22 mouse cellular contexts compared by ENCODE assay signal in the genomic region with DNA sequence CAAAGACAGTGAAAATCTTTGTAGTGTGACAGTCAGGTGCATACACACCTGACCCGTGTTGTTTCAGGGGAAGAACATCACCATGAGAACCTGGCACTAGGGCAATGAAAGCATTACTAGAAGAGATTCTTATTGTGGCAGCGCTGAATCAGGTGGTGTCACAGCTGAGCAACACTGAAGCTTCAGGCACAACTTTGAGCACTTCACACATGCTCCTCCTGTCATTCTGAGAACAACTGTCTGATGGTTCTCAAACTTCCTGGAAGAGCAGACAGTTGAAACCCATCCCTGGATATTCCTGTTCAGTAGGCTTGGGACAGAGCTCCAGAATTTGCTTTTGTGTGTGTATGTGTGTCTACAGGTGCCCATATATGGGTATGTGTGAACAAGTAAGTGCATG. TPM values are rescaled to one million over a fixed set of nuclear protein-coding genes. Genes with fewer than 3 reads are reported as not detected.
DNase-seq lines count a peak whose midpoint lies in the region; ATAC-seq and TF ChIP-seq lines count a peak whose summit lies in the region.
"Had no signal": no experiment of that assay in that cellular context is flagged by ENCODE, and none has a peak within 500 bp of the region (broad histone marks: within the 10 kb centered on the region; RNA-seq: fewer than 3 reads in every experiment).

No protein-coding gene starts in this region.

- H3K27me3 ChIP-seq in heart, embryonic 10.5 days (ENCODE audit: insufficient read depth, poor library complexity, severe bottlenecking): no peaks in the 10 kb centered on the region
- no peaks in the 10 kb centered on the region for H3K27me3 ChIP-seq in myocyte (ENCODE audit: control insufficient read depth, insufficient read depth, insufficient read length)
- H3K27me3 ChIP-seq: CH12.LX, Patski had no signal

- no peak overlapping the region for H3K4me3 ChIP-seq in heart, embryonic 10.5 days
- no peak overlapping the region for H3K4me3 ChIP-seq in myocyte

- peaks cover 12% of the 10 kb centered on the region; the same call in 1 of the 2 replicates for H3K4me1 ChIP-seq in heart, embryonic 10.5 days

- no peak overlapping the region for H3ac ChIP-seq in myocyte (ENCODE audit: control insufficient read depth, insufficient read length)

- no peak overlapping the region for H3K27ac ChIP-seq in heart, embryonic 10.5 days

- no peaks in the 10 kb centered on the region for H3K9me3 ChIP-seq in heart, embryonic 10.5 days
- H3K9me3 ChIP-seq: G1E had no signal

- H3K4me2 ChIP-seq in myocyte (ENCODE audit: low read depth): no peak overlapping the region

- DNase-seq in heart, adult 11 months: peak; percentile 82
- DNase-seq in heart, adult 9 months (ENCODE audit: low spot score in 2 of 2): no peak
- DNase-seq in heart, embryonic 10.5 days (ENCODE audit: low spot score): peak; percentile 39
- no peak for DNase-seq in heart, postnatal 25 days (ENCODE audit: low spot score)
- peak; percentile 14 for DNase-seq in fat pad, adult 2 months (ENCODE audit: extremely low read depth, low read depth, low spot score)
- no peak for DNase-seq in liver
- DNase-seq: adrenal gland, adult 2 months; adrenal gland, adult 8-10 months; adrenal gland, postnatal 10 days; adrenal gland, postnatal 14 days; adrenal gland, postnatal 25 days; adrenal gland, postnatal 36 days; B cell, adult 2 months; cerebellum, adult 11 months; cerebellum, adult 11-12 months had no signal

- intact Hi-C loops in heart, postnatal 25 days (cut with DNase I): no loop called here

- no peaks in the 10 kb centered on the region for H3K36me3 ChIP-seq in heart, embryonic 10.5 days
- no peaks in the 10 kb centered on the region for H3K36me3 ChIP-seq in myocyte (ENCODE audit: control insufficient read depth, insufficient read depth)
- H3K36me3 ChIP-seq: G1E had no signal

- no peak for ATAC-seq in monocyte, adult 5-6 weeks (replicated peaks; ENCODE audit: insufficient number of reproducible peaks, low FRiP score, low TSS enrichment, poor library complexity, severe bottlenecking)
- ATAC-seq: activated CD4-positive, CD25-positive, alpha-beta regulatory T cell, adult 4 months; CD4-positive, CD25-positive, alpha-beta regulatory T cell, adult 4 months; Patski had no signal

- no peak for TF ChIP-seq POLR2A in myocyte (IDR thresholded peaks at IDR 0.05; ENCODE audit: insufficient read length, low read depth)

- WGBS in heart, embryonic 10.5 days: 82% methylated on average over 2 of the region's 2 CpGs

- H3K79me2 ChIP-seq in myocyte (ENCODE audit: control insufficient read depth, insufficient read depth): no peaks in the 10 kb centered on the region

TF ChIP-seq in myocyte, 11 proteins besides CTCF, POLR2A, EP300 and RAD21:
- TF ChIP-seq MYOG (IDR thresholded peaks at IDR 0.05; ENCODE audit: control insufficient read depth in 1 of 3, insufficient read depth in 1 of 3, insufficient read length in 2 of 3, low read depth in 2 of 3): peak in 2 of 3 experiments; percentile 59 to 71
- no peak for TF ChIP-seq REST (IDR thresholded peaks at IDR 0.05; ENCODE audit: insufficient read depth, insufficient read length)
- peak in 2 of 3 experiments; percentile 26 to 72 for TF ChIP-seq MYOD1 (IDR thresholded peaks at IDR 0.05; ENCODE audit: control insufficient read depth in 1 of 3, insufficient read length in 2 of 3, low read depth in 2 of 3)
- no peak for TF ChIP-seq CEBPB (IDR thresholded peaks at IDR 0.05; ENCODE audit: insufficient read depth, poor library complexity, severe bottlenecking)
- TF ChIP-seq USF1 (IDR thresholded peaks at IDR 0.05; ENCODE audit: low read depth): no peak
- TF ChIP-seq SRF (IDR thresholded peaks at IDR 0.05; ENCODE audit: control insufficient read depth, insufficient read length, low read depth): no peak
- no peak for TF ChIP-seq TCF12 (IDR thresholded peaks at IDR 0.05; ENCODE audit: insufficient read depth, poor library complexity, severe bottlenecking)
- TF ChIP-seq TCF3 (IDR thresholded peaks at IDR 0.05; ENCODE audit: insufficient read length, low read depth): no peak
- TF ChIP-seq MAX (IDR thresholded peaks at IDR 0.05; ENCODE audit: low read depth): no peak
- no peak for TF ChIP-seq POLR2AphosphoS2 (IDR thresholded peaks at IDR 0.05; ENCODE audit: insufficient read length, low read depth)

RNA-seq across cellular contexts. Expression of a gene that starts 5.8 kb away (rescaled TPM):
- polyA plus RNA-seq in heart, embryonic 10.5 days (2016; fragmentation: Nextera tagmentation; extraction: Ambion mirVana): 240 and 241 TPM in 2 replicates
- 100 to 1,000 TPM; 227 to 243 TPM for total RNA-seq in heart, postnatal 25 days (2021)
- polyA plus RNA-seq in myocyte (2012; fragmentation: generic; extraction: Trizol): 778 TPM
- 28.5 to 79.3 TPM (median 45.6 TPM) in 3 replicates for total RNA-seq in monocyte, adult 5-6 weeks (2017)

RNA-seq across cellular contexts. Expression of a gene that starts 55.6 kb away (rescaled TPM):
- polyA plus RNA-seq in heart, embryonic 10.5 days (2016; fragmentation: Nextera tagmentation; extraction: Ambion mirVana): 4.1 and 6.2 TPM in 2 replicates
- 1 to 10 TPM; 2.7 to 4.4 TPM for total RNA-seq in heart, postnatal 25 days (2021)
- 11.4 TPM for polyA plus RNA-seq in myocyte (2012; fragmentation: generic; extraction: Trizol)
- total RNA-seq in monocyte, adult 5-6 weeks (2017): 0.43 to 2.3 TPM (median 2.0 TPM) in 3 replicates

Comparison
In these comparisons a context has a peak if more than half of its experiments do, and no peak if none do; other contexts are left out.
1. DNase-seq: peak in heart, adult 11 months (single experiment), heart, embryonic 10.5 days (single experiment) and fat pad, adult 2 months (single experiment); none in heart, adult 9 months (0 of 2), heart, postnatal 25 days (single experiment) and liver (single experiment).